Mouse (Mus musculus) forebrain, embryonic 10.5 days (tissue): ENCODE measurements at regions not wholly inside any gene's neighbourhood (a gene's known extent, or its start where the extent isn't known, plus 50 kb on each side); places are given as distances from the start of the nearest gene placed in this dataset.
A peak's percentile ranks its signal among the peaks of the same experiment; 100 is the strongest.

Source experiments
- DNase-seq: peaks from one replicate; pipeline ENCODE4 v3.0.0-alpha.2; 2017; ENCODE audit warnings: low spot score; ENCODE audit errors: extremely low spot score
- H3K27ac ChIP-seq: fragments of 300-500 bp; sonication (generic); 2 replicates; pipeline ENCODE4 v1.5.1; 2016; ENCODE audit warnings: mild to moderate bottlenecking
- H3K27me3 ChIP-seq: fragments of 300-500 bp; sonication (generic); 2 replicates; pipeline ENCODE4 v1.6.1; 2016; ENCODE audit warnings: mild to moderate bottlenecking; ENCODE audit not compliant: poor library complexity, severe bottlenecking
- H3K36me3 ChIP-seq: fragments of 300-500 bp; sonication (generic); replicated peaks from 2 replicates; pipeline ENCODE4 v1.6.1; 2016; ENCODE audit warnings: mild to moderate bottlenecking, moderate library complexity
- H3K4me1 ChIP-seq: fragments of 300-500 bp; sonication (generic); 2 replicates; pipeline ENCODE4 v1.6.1; 2016
- H3K4me3 ChIP-seq: fragments of 300-500 bp; sonication (generic); 2 replicates; pipeline ENCODE4 v1.5.1; 2016; ENCODE audit warnings: mild to moderate bottlenecking, moderate library complexity
- H3K9me3 ChIP-seq: fragments of 300-500 bp; sonication (generic); 2 replicates; pipeline ENCODE4 v1.6.1; 2016; ENCODE audit warnings: mild to moderate bottlenecking, moderate library complexity
- WGBS: fragments of 180-500 bp; shearing (Covaris S2); methylation state at CpG from one replicate; pipeline ENCODE4 v1.1.7; 2016; 5-methylcytosine and 5-hydroxymethylcytosine counted together

DNA sequence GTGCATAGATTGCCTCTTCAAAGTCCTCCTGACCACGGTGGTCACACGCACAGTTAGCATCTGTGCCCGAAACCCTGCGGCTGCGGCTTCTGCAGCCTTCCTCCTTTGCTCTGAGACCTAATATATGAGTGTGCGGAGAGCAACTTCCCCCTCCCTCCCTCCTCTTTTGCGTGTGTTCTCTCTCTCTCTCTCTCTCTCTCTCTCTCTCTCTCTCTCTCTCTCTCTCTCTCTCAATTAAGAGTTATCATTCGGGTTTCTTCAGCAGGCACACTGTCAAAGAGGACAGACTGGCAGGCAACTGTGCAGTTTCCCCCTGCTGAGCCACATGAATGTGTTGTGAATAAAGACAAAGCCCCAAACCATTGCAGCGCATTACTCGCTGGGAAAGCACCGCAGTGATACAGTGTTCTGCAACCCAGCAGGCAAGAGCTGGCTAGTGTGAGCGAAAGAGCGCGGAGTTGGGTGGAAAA, 900.8 kb downstream of the Mat2b start:
- peak; percentile 40 for DNase-seq
- Histone ChIP-seq H3K4me1 (peaks cover 8% of the 10 kb centered on the region; the same call in 1 of the 2 replicates), H3K9me3 (no peaks in the 10 kb centered on the region), H3K4me3 (peak overlapping the region; percentile 50), H3K27ac (peak overlapping the region; percentile 60), H3K36me3 (no peaks in the 10 kb centered on the region), H3K27me3 (peaks cover 42% of the 10 kb centered on the region)
- WGBS: 2% methylated on average over 14 of the region's 14 CpGs

DNA sequence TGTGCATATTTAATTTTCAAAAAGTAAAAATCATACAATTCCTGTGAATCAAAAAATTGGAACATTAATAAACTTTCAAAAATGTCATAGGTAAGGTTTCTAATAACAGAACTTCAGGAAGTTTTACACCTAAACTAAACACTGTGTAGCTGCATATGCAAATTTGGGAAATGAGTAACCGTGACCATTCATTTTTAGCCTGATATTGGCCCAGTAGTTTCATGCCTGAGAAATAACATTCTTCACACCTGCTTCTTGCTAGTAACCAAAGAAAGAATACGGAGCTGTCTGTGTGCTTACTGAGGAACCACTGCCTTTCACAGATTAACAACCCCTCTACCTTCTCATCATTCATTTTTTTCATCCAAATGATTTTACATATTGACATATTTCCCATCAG, 902.9 kb downstream of the Mat2b start:
- Histone ChIP-seq H3K4me3 (no peak overlapping the region), H3K9me3 (no peaks in the 10 kb centered on the region), H3K4me1 (peaks cover 8% of the 10 kb centered on the region; the same call in 1 of the 2 replicates), H3K27ac (no peak overlapping the region), H3K36me3 (no peaks in the 10 kb centered on the region), H3K27me3 (peaks cover 42% of the 10 kb centered on the region)
- WGBS: 91% methylated on average over 2 of the region's 2 CpGs
- no peak for DNase-seq
